Mouse (Mus musculus): Measurements from ENCODE around the gene Pitpnm2. TPM values are rescaled to one million over a fixed set of nuclear protein-coding genes. Genes with fewer than 3 reads are reported as not detected.

Gene Pitpnm2
- total RNA-seq, 2 experiments from 2014 or later = 42.5 to 50.9 TPM

DNA sequence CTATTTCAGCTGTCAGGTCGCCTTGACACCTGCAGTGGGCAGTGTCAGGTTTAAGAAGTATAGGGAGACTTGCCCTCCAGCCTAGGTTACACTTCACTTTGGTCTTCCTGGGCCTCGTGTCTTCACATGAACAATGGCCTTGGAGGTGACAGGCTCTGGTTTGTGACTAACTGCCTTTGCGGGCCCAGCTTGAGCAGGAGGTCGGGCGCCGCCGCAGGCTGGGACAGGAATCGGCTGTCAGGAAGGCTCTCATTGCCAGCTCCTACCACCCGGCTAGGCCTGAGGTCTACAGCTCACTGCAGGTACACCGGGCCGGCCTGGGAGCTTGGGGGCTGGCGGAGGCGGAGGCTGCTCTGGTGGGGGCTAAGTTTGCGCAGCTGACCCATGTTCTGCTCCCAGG, 136.5 kb downstream of the Pitpnm2 start:
- intact Hi-C loops (cut with DNase I) = no loop called here

DNA sequence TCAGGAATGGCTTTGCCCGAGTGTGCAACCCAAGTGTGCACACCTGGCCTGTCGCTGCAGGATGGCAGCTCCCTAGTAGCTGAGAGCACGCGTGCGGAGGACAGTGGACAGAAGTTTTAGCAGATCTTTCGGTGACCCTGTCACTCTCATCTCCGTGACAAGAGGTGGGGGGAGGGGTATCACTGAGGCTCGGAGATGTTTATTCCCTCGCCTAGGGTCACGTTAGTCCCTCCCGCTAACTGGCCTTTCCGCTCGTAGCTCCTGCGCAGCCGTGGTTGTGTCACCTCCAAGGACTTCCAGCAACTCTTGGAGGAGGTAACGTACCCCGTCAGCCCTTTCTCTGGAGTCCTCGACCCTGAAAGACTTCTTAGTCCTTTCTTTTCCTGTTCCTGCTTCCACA, 137.0 kb downstream of the Pitpnm2 start:
- intact Hi-C loops (cut with DNase I) = no loop called here
- DNase-seq (ENCODE audit: low spot score) = no peak

More for the DNA sequence above, 136.5 kb downstream of the Pitpnm2 start:
- DNase-seq (ENCODE audit: low spot score) = no peak

DNA sequence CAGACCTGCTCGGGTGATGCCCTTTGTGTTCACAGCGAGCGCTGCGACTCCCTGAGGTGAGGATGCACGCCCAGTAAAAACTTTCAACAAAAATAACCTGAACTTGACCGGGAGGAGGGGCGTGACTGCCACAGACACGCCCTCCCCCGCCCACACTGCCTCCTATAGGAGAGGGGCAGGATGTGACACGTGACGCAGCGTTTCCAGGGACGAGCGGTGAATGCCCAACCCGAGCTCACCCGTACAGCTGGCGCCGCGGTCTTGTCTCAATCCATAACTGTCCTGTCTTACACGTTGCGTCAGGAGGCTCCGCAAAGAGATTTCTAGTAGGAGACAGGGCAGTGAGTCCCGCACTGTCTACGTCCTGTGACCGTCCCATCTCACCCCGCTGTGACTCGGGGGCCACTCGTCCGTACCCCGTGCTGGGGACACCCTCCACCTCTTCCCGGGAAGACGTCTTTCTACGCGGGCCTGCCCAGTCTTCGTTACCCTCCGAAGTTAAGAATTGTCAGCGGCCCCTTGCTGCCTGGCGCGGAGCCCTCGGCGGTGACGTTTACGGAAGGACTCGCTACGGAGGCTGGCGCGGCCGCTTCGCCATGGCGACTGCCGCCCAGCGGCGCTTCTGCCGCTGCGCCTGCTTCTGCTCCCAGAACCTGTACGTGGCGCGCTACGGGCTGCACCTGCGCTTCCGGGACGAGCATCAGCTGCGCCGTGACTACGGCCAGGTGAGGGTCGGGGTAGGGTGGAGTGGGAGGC, 137.6 kb downstream of the Pitpnm2 start, which contains the start of gene Ogfod2:
Ogfod2 (plus strand) TSS at position 556 of the 756 bp plus-strand sequence.
- peak; percentile 91 for DNase-seq (ENCODE audit: low spot score)
- intact Hi-C loops (cut with DNase I) = no loop called here

DNA sequence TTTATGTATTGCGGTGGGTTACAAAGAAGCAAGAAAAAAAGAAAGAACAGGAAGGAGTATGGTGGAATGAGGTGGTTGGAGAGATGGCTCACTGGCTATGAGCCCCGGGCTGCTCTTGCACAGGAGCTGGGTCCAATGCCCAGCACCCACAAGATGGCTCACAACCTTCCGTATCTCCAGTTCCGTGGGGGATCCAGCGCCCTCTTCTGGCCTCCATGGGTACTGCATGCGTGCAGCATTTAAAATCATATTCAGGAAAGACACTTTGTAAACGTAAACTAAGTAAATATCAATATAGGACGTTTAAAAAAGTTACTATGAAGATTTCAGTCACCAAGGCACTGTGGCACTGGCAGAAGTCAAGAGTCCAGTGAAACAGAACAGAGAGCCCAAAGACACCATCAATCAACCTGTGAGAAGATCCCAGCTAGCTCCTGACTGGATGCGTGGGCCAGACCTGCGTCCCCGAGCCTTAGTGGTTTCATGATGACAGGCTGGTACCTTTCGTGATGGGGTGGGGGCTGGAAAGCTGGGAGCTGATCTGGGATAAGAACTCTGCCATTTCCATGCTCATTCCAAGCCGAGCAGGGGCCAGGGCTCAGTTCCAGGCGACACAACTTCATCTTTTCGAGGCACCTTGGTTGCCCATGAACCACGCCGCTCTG, 138.4 kb downstream of the Pitpnm2 start:
- no peak for DNase-seq (ENCODE audit: low spot score)
- intact Hi-C loops (cut with DNase I) = no loop called here

GRCm38 (mm10) chr5:124103552-124103951, 146.0 kb downstream of the Pitpnm2 start:
- DNase-seq (ENCODE audit: low spot score) = no peak
- intact Hi-C loops (cut with DNase I) = no loop called here

DNA sequence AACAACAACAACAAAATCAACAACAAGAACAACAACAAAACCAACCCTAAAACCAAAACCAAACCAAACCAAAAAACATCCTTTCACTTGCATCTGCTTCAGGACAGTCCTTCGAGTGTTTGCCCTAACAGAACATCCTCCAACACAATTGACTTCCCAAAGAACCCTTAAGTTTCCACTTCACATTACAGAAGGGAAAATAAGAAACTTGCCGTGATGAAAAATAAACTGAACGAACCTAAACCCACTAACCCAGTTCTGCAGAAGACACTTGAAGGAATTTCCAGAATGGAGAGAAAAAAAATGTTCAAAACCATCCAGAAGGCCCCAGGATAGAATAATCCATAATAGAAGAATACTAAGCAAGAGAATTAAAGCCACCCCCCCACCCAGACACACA, 146.5 kb downstream of the Pitpnm2 start:
- DNase-seq (ENCODE audit: low spot score) = no peak
- intact Hi-C loops (cut with DNase I) = no loop called here

DNA sequence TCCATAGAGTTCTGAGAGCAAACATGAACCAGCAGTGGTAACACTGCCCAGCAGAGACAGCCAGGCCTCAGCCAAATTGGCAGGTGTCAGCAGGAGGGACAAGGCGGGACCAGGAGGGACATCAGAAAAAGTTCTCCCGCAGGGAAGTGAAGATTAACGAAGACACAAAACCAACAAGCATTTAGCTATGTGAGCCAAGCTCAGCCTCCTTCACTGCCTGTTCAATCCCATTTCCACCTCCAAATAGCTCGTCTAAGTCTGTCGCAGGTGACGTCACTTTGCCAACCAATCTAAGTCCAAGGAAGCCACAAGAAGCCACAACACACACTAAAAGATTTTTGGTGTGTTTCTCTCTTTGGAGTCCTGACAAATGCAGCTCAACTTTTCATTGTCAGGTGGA, 147.2 kb downstream of the Pitpnm2 start:
- no peak for DNase-seq (ENCODE audit: low spot score)
- intact Hi-C loops (cut with DNase I) = no loop called here

- no peak for DNase-seq (ENCODE audit: low spot score)
- intact Hi-C loops (cut with DNase I) = no loop called here
Observed at GRCm38 (mm10) chr5:124100128-124101044, 149.2 kb downstream of the Pitpnm2 start.

DNA sequence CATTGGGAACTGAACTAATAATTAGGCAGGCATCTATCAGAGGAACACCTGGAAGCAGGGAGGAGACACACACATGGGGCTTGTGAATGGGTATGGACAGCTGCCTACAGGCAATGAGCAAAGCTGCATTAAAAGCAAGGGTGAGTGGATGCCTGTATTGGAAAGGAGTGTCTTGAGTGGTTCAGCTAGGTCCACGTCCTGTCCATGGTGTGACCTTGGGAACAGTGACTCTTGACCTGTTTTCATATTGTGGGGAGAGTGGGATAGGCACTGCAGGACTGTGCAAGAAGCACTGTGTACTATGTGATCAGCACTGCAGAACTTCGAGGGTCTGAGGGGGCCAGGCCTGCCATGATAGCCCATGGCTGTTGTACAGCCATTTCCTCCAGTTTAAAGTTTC, 150.6 kb downstream of the Pitpnm2 start:
- no peak for DNase-seq (ENCODE audit: low spot score)
- intact Hi-C loops (cut with DNase I) = no loop called here

DNA sequence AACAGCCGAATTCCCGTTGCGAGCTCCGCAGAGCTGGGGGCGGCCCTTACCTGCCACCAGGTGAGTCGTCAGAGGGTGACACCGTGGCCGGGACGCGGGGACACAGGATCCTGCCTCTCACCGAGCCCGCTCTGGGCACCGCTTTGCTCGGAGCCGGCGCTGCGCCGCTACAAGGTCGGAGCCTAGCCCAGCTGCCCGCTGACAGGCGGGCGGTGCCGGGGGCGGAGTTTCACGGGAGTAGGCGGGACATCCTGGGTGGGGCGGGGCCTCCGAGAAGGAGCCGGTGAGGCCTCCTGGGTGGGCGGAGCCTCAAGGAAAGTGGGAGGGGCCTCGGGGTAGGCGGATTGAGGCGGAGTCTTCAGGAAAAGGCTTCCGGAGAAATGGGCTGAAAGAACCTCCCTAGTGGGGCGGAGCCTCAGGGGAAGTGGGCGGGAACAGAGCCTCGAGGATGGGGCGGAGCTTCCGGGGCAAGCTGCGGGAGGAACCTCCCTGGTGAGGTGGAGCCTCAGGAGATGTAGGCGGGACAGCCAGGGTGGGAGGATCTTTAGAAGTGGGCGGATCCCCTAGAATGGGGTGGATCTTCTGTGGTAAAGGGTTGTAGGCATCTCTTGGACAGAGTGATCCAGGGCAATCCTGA, 153.8 kb downstream of the Pitpnm2 start, which contains the start of gene Abcb9:
Abcb9 (minus strand) TSS at position 203 of the 637 bp plus-strand sequence.
- peak; percentile 94 for DNase-seq (ENCODE audit: low spot score)
- intact Hi-C loops (cut with DNase I) = no loop called here

- intact Hi-C loops (cut with DNase I) = no loop called here
- DNase-seq (ENCODE audit: low spot score) = no peak
Observed at GRCm38 (mm10) chr5:124095077-124095581, 154.4 kb downstream of the Pitpnm2 start.

- intact Hi-C loops (cut with DNase I) = no loop called here
- no peak for DNase-seq (ENCODE audit: low spot score)
Observed at GRCm38 (mm10) chr5:124093852-124094604, 155.5 kb downstream of the Pitpnm2 start.

DNA sequence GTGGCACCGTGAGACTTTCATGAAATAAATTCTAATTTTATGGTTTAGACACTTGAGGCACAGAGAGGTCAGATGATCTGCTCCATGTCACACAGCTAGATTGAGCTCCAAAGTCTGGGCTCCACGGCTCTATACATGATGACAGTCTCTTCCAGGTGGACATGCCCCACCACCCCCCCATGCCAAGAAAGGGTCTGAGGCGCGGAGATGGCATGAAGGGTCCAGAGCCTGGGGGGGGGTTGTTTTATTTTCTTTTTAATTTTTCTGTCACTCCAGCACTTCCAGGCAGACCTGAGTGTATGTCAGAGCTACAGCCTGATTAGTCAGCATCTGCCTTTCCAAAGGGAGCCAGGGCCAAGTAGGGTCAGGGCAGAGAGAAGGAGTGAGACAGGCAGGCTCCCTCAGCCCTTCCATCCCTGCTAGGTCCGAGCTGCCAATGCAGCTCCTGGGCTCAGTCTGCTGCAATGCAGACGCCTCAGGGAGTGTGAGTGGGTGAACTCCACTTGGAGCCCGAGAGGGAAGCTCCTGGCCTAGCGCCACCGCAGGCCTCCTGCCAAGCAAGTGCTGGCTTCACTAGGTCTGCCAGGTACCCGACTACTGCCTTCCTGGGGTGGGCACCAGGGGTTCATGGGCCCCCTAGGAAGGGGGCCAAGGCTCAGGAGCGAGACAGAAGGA, 156.3 kb downstream of the Pitpnm2 start:
- DNase-seq (ENCODE audit: low spot score) = no peak
- intact Hi-C loops (cut with DNase I) = no loop called here

GRCm38 (mm10) chr5:124091951-124092406, 157.6 kb downstream of the Pitpnm2 start:
- no peak for DNase-seq (ENCODE audit: low spot score)
- intact Hi-C loops (cut with DNase I) = no loop called here

DNA sequence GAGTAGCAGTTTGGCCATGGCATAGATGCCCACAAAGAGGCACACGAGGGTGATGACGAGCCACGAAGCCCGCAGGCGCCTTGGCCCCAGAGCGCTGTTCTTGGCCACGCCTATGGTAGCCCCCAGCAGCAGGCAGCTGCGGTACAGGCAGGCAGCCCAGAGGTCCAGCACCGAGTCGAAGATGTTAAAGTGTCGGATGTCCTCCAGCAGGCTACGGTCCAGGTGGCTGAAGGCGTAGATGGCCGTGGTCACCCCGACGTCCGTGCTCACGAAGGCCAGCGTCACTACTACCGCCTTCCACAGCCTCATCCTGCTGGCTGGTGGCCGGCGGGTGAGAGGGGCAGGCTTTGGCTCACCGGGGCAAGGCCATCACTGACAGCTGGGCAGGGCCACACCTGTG, 159.7 kb downstream of the Pitpnm2 start:
- intact Hi-C loops (cut with DNase I) = no loop called here
- no peak for DNase-seq (ENCODE audit: low spot score)

GRCm38 (mm10) chr5:124086876-124087275, 162.7 kb downstream of the Pitpnm2 start:
- DNase-seq (ENCODE audit: low spot score) = no peak
- intact Hi-C loops (cut with DNase I) = no loop called here

DNA sequence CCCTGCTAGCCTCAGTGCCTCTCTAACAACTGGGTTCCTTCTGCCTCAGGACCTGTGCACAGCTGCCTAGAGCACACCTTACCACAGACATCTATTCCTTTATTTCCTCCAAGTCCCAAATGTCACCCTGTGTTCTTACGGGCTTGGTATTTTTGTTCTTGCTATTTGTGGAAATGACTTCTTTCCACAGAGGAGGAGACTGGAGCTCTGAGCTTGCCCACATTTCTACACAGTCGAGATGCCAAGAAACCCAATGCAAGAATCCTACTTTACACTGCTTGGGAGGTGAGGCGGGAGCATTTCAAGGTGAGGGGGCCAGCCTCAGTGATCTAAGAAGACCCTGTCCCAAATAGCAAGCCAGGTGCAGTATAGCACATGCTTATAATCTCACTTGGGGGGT, 164.0 kb downstream of the Pitpnm2 start:
- no peak for DNase-seq (ENCODE audit: low spot score)
- intact Hi-C loops (cut with DNase I) = loop anchor here (2.0 kb wide), 1 partner anchor 139 kb away; no protein-coding TSS in a partner anchor

DNA sequence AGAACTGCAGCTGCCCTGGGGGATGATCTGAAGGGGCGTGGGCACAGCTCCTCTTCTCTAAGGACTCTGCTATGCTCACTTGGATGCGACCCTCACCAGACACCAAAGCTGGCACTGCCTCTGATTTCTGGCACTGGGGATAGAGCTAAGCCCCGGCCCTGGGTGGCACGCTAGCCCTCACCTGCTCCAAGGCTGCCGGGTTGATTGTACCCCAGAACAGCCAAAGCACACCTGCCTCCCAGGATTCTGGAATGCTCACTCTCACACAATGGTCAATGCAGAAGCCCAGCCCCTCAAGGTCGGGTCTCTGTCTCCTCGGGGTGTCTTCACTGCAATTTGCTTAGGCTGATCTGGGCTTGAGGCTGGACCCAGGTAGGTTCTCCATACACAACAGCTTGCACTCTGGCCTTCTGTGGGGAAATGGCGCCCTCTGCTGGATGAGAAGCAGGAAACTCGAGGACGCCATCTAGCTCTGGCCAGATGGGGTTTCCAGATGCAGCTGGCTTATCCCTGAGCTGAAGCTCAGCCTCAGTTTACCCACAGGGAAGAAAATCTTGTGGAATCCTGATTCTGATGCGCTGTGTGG, 164.9 kb downstream of the Pitpnm2 start:
- intact Hi-C loops (cut with DNase I) = loop anchor here (1.0 to 2.0 kb wide), 2 partner anchors 83 to 138 kb away; no protein-coding TSS in a partner anchor
- DNase-seq (ENCODE audit: low spot score) = peak; percentile 60

All from heart, postnatal 25 days (tissue).